Mouse (Mus musculus) MEL-GATA-1-ER (cell line): Measurements from ENCODE around the gene Atic.

Source experiments
- DNase-seq: peaks from one replicate; pipeline ENCODE4 v3.0.0-alpha.2; 2012; ENCODE audit warnings: low read depth; ENCODE audit errors: extremely low read depth

The Atic gene

DNA sequence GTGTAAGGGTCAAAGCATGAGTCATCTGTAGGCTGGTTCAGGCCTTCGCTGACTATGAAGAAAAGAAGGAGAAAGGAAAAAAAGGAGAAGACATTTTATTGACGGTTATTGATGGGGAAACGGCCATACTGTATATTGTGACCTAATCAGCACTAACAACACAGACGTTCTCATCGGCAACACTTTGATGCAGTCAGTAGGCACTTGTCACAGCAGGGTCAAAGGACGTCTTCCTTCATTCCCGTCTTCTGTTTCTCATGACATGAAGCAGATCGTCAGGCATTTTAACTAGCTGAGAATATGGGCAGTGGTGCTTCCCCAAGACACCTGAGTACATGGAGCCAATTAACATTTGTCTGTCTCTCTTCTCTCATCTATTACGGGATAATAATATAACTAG is 36.2 kb downstream of the Atic start:
- DNase-seq: no peak

GRCm38 (mm10) chr1:71594268-71594667 is 37.3 kb downstream of the Atic start:
- DNase-seq: no peak

- no peak for DNase-seq
Measured at GRCm38 (mm10) chr1:71595365-71595764, 38.4 kb downstream of the Atic start.

DNA sequence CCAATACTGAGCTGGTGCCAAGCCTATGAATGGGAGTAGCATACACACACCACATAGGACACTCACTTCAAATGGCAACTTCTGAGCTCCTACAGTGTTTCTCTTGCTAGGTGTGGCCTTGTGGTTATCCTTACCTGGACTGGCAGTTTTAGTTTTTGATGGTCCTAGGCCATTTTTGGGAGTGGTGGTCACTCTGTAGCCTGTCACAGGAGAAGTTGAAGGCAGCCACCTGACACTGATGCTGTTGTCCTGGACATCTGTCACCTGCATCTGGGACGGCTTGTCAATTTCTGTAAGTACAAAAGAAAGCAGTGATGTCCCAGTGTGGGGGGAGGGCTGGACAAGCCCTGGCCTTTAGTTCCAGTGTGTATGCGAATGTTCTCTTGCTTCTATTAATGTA is 48.8 kb downstream of the Atic start:
- no peak for DNase-seq

- no peak for DNase-seq
Measured at GRCm38 (mm10) chr1:71606600-71607325, 49.8 kb downstream of the Atic start.

DNA sequence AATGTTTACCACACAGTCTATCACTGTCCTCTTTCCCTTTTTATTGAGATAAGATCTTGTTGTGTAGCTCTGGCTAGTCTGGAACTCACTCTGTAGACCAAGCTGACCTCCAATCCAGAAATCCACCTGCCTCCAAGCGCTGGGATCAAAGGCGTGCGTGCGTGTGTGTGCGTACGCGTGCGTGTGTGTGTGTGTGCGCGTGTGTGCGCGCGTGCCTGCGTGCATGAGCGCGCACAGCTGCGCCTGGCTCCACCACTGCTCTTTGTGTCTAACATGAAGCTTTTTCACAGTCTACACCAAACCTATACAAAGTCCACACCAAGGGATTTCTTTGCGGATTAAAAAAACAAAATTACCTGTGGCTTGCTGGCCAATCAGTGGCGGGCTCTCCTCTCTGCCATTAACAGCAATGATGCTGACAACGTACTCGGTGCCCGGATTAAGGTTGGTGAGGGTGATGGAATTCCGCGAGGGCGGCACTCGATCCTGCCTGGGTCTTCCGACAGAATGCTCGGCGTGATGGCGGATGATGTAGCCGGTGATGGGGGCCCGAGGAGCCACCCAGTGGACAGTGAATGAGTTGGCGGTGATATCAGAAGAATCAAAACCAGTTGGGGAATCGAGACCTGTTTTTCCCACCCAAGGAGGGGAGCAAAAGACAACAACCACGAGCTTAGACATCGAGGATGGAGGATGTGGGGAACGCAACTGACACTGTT is 52.3 kb downstream of the Atic start:
- DNase-seq: no peak

DNA sequence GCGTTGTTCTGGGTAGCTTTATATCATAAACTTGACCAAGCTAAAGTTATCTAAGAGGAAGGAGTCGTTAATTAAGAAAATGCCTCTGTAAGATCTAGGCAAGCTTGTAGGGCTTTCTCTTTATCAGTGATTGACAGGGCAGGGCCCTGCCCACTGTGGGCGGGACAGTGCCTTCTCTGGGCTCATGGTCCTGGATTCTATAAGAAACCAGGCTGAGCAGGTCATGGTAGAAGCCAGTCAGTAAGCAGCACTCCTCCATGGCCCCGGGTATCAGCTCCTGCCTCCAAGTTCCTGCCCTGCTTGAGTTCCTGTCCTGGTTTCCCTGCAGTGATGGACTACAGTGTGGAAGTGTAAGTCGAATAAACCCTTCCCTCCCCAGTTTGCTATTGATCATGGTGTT is 53.0 kb downstream of the Atic start:
- no peak for DNase-seq

- no peak for DNase-seq
Measured at GRCm38 (mm10) chr1:71612256-71612655, 55.3 kb downstream of the Atic start.

GRCm38 (mm10) chr1:71614545-71615246 is 57.7 kb downstream of the Atic start:
- DNase-seq: no peak

GRCm38 (mm10) chr1:71621526-71621925 is 64.6 kb downstream of the Atic start:
- DNase-seq: no peak

DNA sequence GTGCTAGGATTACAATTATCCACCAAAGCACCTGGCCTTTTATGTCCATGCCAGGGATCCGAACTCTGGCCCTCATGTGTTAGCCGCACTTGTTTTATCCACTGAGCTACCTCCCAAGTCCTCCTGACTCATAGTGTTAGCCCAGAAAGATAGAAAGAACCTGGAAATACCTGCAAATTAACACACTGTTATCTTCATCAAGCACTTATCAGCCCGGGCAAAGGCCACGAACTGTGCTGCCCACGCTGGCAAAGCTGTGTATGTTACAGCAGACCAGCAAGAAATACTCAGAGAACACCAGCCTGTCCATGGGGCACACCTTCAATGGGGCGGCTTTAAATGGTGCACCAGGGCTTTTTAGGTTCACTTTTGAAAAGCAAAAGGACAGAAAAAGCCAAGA is 66.7 kb downstream of the Atic start:
- DNase-seq: no peak
